Mouse (Mus musculus): Measurements from ENCODE around the gene Krtap21-1. TPM values are rescaled to one million over a fixed set of nuclear protein-coding genes. Genes with fewer than 3 reads are reported as not detected.
A peak's percentile ranks its signal among the peaks of the same experiment; 100 is the strongest.

Gene Krtap21-1
- not detected in 2 replicates for polyA plus RNA-seq (2015; fragmentation: Nextera tagmentation; extraction: Ambion mirVana)

DNA sequence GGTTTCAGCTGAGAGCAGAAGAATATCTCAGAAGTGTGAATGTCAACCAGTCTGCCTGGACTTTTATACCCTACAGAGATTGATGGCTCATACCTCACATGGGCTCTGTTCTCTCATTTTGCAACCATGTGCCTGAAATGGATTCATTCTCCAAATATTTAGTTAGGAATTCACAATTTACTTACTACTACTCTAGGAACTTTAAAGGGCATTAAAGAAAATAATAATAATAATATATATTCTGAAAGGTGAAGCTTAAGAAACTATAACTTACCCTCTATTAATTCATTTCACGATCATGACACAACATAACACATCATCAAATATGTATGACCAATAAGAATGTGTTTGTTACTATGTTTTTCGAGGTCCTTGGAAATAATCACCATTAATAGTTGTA lies at the start of gene Krtap21-1:
TSS of gene Krtap21-1 (minus strand) at position 101 of the 400 bp plus-strand sequence.
- no peak for ATAC-seq (replicated peaks)
- Histone ChIP-seq H3K9me3 (no peaks in the 10 kb centered on the region), H3K36me3 (no peaks in the 10 kb centered on the region), H3K4me1 (no peaks in the 10 kb centered on the region), H3K27me3 (no peaks in the 10 kb centered on the region), H3K4me2 (replicated peaks) (no peak within 1 kb of the TSS), H3K27ac (replicated peaks) (no peak within 1 kb of the TSS), H3K9ac (replicated peaks) (no peak within 1 kb of the TSS), H3K4me3 (no peak within 1 kb of the TSS)
- 93% methylated on average over 2 of the region's 2 CpGs for WGBS

DNA sequence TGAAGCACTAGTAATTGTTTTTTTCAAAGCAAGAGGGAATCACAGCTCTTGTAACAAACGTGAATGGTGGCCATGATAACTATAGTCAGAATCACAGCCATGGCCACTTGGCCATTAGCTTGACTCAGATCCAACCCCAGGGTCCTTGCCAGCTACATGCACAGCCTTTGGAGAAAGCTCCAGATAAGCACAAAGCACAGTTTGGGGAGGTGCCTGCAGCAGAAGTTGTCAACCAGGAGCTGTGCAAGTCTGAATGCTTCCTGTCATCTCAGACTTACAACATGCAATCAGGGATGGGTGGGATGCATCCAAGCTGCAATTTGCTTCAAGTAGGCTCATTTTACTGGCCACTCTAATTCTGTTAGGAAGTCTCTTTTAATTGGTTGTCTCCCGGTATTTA lies 25.9 kb upstream of the Krtap21-1 start:
- Histone ChIP-seq H3K4me3 (no peak overlapping the region), H3K27me3 (no peaks in the 10 kb centered on the region), H3K36me3 (no peaks in the 10 kb centered on the region), H3K27ac (replicated peaks) (no peak overlapping the region), H3K9me3 (no peaks in the 10 kb centered on the region), H3K4me1 (no peaks in the 10 kb centered on the region), H3K9ac (replicated peaks) (no peak overlapping the region), H3K4me2 (replicated peaks) (no peak overlapping the region)
- peak; percentile 73 for ATAC-seq (replicated peaks)
- WGBS: 61% methylated on average over 2 of the region's 2 CpGs

DNA sequence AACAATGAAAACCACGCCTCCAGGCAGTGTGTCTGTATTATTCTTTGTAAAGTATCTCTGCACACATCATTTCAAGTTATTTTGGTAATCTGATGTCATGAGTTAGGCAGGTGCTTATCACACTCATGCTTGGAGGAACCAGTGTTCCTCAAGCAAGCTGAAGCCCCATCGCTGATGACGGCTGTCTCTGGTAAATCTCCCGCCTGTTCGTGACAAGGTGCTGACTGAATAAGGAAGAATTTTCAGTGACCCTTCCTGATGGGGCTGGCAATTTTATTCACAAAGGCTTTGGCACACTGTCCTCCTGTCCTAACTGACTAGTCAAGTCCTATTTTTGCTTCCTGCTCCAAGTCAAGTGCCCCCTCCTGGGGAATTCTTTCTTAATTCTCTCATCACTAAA lies 21.6 kb upstream of the Krtap21-1 start:
- H3K4me2 ChIP-seq (replicated peaks): no peak overlapping the region
- H3K9ac ChIP-seq (replicated peaks): no peak overlapping the region
- no peaks in the 10 kb centered on the region for H3K9me3 ChIP-seq
- no peak overlapping the region for H3K27ac ChIP-seq (replicated peaks)
- WGBS: 89% methylated on average over 5 of the region's 5 CpGs
- ATAC-seq (replicated peaks): no peak
- no peaks in the 10 kb centered on the region for H3K4me1 ChIP-seq
- no peaks in the 10 kb centered on the region for H3K27me3 ChIP-seq
- H3K4me3 ChIP-seq: no peak overlapping the region
- no peaks in the 10 kb centered on the region for H3K36me3 ChIP-seq

GRCm38 (mm10) chr16:89420011-89420410 lies 16.3 kb upstream of the Krtap21-1 start, which contains the start of gene Krtap6-2:
Gene Krtap6-2 (minus strand): TSS chr16:89420111.
- Histone ChIP-seq H3K36me3 (no peaks in the 10 kb centered on the region), H3K4me3 (no peak within 1 kb of the TSS), H3K4me2 (replicated peaks) (no peak within 1 kb of the TSS), H3K9ac (replicated peaks) (no peak within 1 kb of the TSS), H3K4me1 (no peaks in the 10 kb centered on the region), H3K27ac (replicated peaks) (no peak within 1 kb of the TSS), H3K9me3 (no peaks in the 10 kb centered on the region), H3K27me3 (no peaks in the 10 kb centered on the region)
- ATAC-seq (replicated peaks): no peak
- 93% methylated on average over 3 of the region's 3 CpGs for WGBS

DNA sequence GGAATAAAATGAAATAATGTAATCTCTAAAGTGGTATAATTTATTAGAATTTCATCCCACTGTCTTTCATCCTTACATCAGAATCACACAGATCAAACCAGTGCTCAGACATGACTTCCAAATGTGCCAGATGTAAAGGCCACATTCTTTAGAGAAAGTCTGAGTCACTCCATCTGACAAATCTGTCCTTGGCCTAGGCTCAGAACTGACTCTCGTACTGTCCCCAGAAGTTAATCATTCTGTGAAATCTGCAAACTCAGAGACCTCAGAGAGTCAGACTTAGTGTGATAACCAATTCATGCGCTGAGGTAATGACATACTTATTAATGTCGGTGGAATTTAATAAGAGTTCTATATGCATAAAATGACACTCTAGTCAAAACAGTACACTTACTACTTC lies 12.6 kb upstream of the Krtap21-1 start:
- Histone ChIP-seq H3K4me2 (replicated peaks) (no peak overlapping the region), H3K9me3 (no peaks in the 10 kb centered on the region), H3K36me3 (no peaks in the 10 kb centered on the region), H3K4me3 (no peak overlapping the region), H3K4me1 (no peaks in the 10 kb centered on the region), H3K27ac (replicated peaks) (no peak overlapping the region), H3K9ac (replicated peaks) (no peak overlapping the region), H3K27me3 (no peaks in the 10 kb centered on the region)
- WGBS: 84% methylated on average over 3 of the region's 3 CpGs
- ATAC-seq (replicated peaks): no peak

DNA sequence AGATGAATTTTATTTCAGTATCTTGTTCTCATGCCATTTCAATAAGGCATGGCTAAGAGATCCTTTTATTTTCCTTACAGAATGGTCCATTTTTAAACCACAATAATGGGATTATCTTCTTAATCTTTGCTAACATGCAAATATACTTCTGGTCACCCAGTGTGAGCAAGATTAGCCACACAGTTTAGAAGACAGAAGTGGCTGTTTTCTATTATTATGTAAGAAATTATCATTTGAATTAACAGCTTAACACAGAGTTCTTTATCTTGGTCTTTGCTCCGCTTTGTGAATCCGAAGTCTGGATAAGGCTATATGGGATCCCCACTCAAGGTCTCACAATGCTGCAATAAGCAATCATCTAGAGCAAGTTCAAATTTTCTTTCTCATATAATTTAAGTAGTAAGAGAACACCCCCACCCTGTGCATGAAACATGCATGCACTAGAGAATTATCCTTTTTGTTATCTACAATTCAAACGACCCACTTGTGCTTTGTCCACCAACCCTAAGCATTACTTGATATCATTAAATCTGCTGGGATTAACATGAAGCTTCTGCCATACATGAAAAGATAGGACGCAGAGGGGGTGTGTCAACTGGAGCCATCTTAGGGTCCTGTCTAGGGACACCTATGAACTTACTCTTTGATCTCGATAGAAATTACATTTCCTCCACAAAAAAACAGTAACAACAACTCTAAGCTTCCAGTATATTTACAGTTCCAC lies 6.8 kb upstream of the Krtap21-1 start:
- no peaks in the 10 kb centered on the region for H3K9me3 ChIP-seq
- ATAC-seq (replicated peaks): no peak
- no peaks in the 10 kb centered on the region for H3K4me1 ChIP-seq
- H3K27ac ChIP-seq (replicated peaks): no peak overlapping the region
- H3K4me2 ChIP-seq (replicated peaks): no peak overlapping the region
- WGBS: 46% methylated on average over 5 of the region's 5 CpGs
- H3K27me3 ChIP-seq: no peaks in the 10 kb centered on the region
- H3K36me3 ChIP-seq: no peaks in the 10 kb centered on the region
- no peak overlapping the region for H3K4me3 ChIP-seq
- H3K9ac ChIP-seq (replicated peaks): no peak overlapping the region

DNA sequence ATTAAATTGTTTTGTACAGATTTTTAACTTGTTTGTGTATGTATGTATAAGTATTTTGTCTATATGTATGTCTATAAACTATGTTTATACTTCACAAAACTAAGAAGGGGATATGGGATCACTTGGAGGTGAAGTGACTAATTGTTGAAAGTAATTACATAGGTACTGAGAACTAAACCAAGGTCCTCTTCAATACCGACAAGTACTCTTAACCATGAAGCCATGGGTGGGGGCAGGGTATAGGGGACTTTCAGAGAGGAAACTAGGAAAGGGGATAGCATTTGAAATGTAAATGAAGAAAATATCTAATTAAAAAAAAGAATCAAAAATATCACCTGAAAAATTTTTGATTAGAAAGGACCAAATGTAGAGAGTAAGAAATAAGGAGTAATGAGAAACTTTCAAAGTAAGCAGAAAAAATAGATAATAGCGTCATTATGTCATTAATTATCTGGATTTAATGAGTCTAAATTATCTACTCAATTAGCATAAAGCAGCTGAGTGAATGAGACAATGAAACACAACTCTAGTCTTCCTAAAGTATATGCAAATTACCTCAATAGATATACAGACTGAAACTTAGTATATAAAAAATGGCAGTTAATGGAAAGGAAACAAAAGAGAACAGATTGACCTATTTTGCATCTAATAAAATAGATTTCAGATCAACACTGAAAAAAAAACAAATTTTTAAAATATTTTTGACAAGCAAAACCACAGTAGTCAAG lies 30.8 kb downstream of the Krtap21-1 start:
- no peaks in the 10 kb centered on the region for H3K27me3 ChIP-seq
- no peak overlapping the region for H3K27ac ChIP-seq (replicated peaks)
- no peak overlapping the region for H3K4me2 ChIP-seq (replicated peaks)
- no peaks in the 10 kb centered on the region for H3K4me1 ChIP-seq
- WGBS: 33% methylated on average over 2 of the region's 2 CpGs
- H3K9me3 ChIP-seq: no peaks in the 10 kb centered on the region
- H3K9ac ChIP-seq (replicated peaks): no peak overlapping the region
- no peak overlapping the region for H3K4me3 ChIP-seq
- no peaks in the 10 kb centered on the region for H3K36me3 ChIP-seq
- ATAC-seq (replicated peaks): no peak

Other genes with a start within 250 kb of the Krtap21-1 start
- gene Gm9789, start 245.9 kb downstream of the Krtap21-1 start, polyA plus RNA-seq (2015; fragmentation: Nextera tagmentation; extraction: Ambion mirVana): not detected in 2 replicates
- gene Gm7735, start 234.4 kb downstream of the Krtap21-1 start, polyA plus RNA-seq (2015; fragmentation: Nextera tagmentation; extraction: Ambion mirVana): not detected in 2 replicates
- not detected in 2 replicates for gene 1110057P08Rik, start 229.1 kb downstream of the Krtap21-1 start, polyA plus RNA-seq (2015; fragmentation: Nextera tagmentation; extraction: Ambion mirVana)
- gene Krtap20-2, start 198.0 kb downstream of the Krtap21-1 start, polyA plus RNA-seq (2015; fragmentation: Nextera tagmentation; extraction: Ambion mirVana): not detected in 2 replicates
- not detected in 2 replicates for gene Krtap6-2, start 16.2 kb upstream of the Krtap21-1 start, polyA plus RNA-seq (2015; fragmentation: Nextera tagmentation; extraction: Ambion mirVana)
- gene Krtap8-1, start 84.1 kb upstream of the Krtap21-1 start, polyA plus RNA-seq (2015; fragmentation: Nextera tagmentation; extraction: Ambion mirVana): not detected in 2 replicates
- not detected in 2 replicates for gene Krtap7-1, start 104.5 kb upstream of the Krtap21-1 start, polyA plus RNA-seq (2015; fragmentation: Nextera tagmentation; extraction: Ambion mirVana)
- not detected in 2 replicates for gene Krtap11-1, start 167.3 kb upstream of the Krtap21-1 start, polyA plus RNA-seq (2015; fragmentation: Nextera tagmentation; extraction: Ambion mirVana)